Comparison of ENCODE assay signal across 9 mouse cellular contexts in genomic region chr11:48776664-48777063, GRCm38 (mm10). TPM values are rescaled to one million over a fixed set of nuclear protein-coding genes. Genes with fewer than 3 reads are reported as not detected.
DNase-seq lines count a peak whose midpoint lies in the region; ATAC-seq and TF ChIP-seq lines count a peak whose summit lies in the region.
"Had no signal": no experiment of that assay in that cellular context is flagged by ENCODE, and none has a peak within 500 bp of the region (broad histone marks: within the 10 kb centered on the region; RNA-seq: fewer than 3 reads in every experiment).

No protein-coding gene starts in this region.

- peak; percentile 50 for TF ChIP-seq RAD21 in MEL (IDR thresholded peaks at IDR 0.05; ENCODE audit: low read depth, low read length)

- no peaks in the 10 kb centered on the region for H3K27me3 ChIP-seq in embryonic facial prominence, embryonic 11.5 days (ENCODE audit: control insufficient read depth, insufficient read depth, low read length)
- no peaks in the 10 kb centered on the region for H3K27me3 ChIP-seq in embryonic facial prominence, embryonic 10.5 days (replicated peaks; ENCODE audit: low read depth, poor library complexity, severe bottlenecking)
- no peaks in the 10 kb centered on the region for H3K27me3 ChIP-seq in MEL (ENCODE audit: control insufficient read depth in 1 of 2, insufficient read depth in 2 of 2, low read length in 2 of 2)
- H3K27me3 ChIP-seq in forebrain, embryonic 16.5 days (replicated peaks; ENCODE audit: control insufficient read depth, insufficient read depth, low read length), result no peaks in the 10 kb centered on the region
- H3K27me3 ChIP-seq in limb, embryonic 10.5 days (ENCODE audit: low read depth, poor library complexity, severe bottlenecking), result no peaks in the 10 kb centered on the region
- H3K27me3 ChIP-seq: lung, embryonic 15.5 days had no signal

- H3K4me3 ChIP-seq in embryonic facial prominence, embryonic 11.5 days (ENCODE audit: low read depth, low read length), result no peak overlapping the region
- no peak overlapping the region for H3K4me3 ChIP-seq in embryonic facial prominence, embryonic 10.5 days
- H3K4me3 ChIP-seq in lung, adult 2 months (replicated peaks; ENCODE audit: extremely low read depth, low read depth, low read length), result no peak overlapping the region
- peak overlapping the region; percentile 73 to 92; a peak in 3 of 4 replicates for H3K4me3 ChIP-seq in MEL (ENCODE audit: control insufficient read depth in 1 of 2, insufficient read depth in 1 of 2, low read depth in 2 of 2, low read length in 2 of 2)
- H3K4me3 ChIP-seq in forebrain, embryonic 16.5 days (replicated peaks; ENCODE audit: low read length), result no peak overlapping the region
- H3K4me3 ChIP-seq in limb, embryonic 10.5 days, result no peak overlapping the region
- H3K4me3 ChIP-seq: lung, embryonic 15.5 days had no signal

- no peaks in the 10 kb centered on the region for H3K4me1 ChIP-seq in embryonic facial prominence, embryonic 11.5 days (ENCODE audit: control insufficient read depth, insufficient read depth, low read length)
- no peaks in the 10 kb centered on the region for H3K4me1 ChIP-seq in embryonic facial prominence, embryonic 10.5 days
- H3K4me1 ChIP-seq in lung, adult 2 months (ENCODE audit: control insufficient read depth, insufficient read depth, low read length), result no peaks in the 10 kb centered on the region
- peaks cover 12 to 26% of the 10 kb centered on the region in 2 experiments for H3K4me1 ChIP-seq in MEL (ENCODE audit: control insufficient read depth in 1 of 2, insufficient read depth in 2 of 2, low read length in 2 of 2)
- H3K4me1 ChIP-seq in forebrain, embryonic 16.5 days (replicated peaks; ENCODE audit: control insufficient read depth, insufficient read depth, low read length), result peaks cover 4% of the 10 kb centered on the region
- H3K4me1 ChIP-seq in limb, embryonic 10.5 days, result peaks cover 4% of the 10 kb centered on the region; the same call in 1 of the 2 replicates
- H3K4me1 ChIP-seq: lung, embryonic 15.5 days had no signal

- H3K36me3 ChIP-seq in embryonic facial prominence, embryonic 11.5 days (replicated peaks; ENCODE audit: control insufficient read depth, insufficient read depth, low read depth, low read length), result no peaks in the 10 kb centered on the region
- H3K36me3 ChIP-seq in embryonic facial prominence, embryonic 10.5 days (replicated peaks), result no peaks in the 10 kb centered on the region
- peaks cover 0 to 4% of the 10 kb centered on the region in 2 experiments; a peak in 2 of 4 replicates for H3K36me3 ChIP-seq in MEL (ENCODE audit: control insufficient read depth in 1 of 2, insufficient read depth in 2 of 2, low read length in 2 of 2)
- no peaks in the 10 kb centered on the region for H3K36me3 ChIP-seq in forebrain, embryonic 16.5 days (ENCODE audit: control insufficient read depth, insufficient read depth)
- H3K36me3 ChIP-seq in limb, embryonic 10.5 days, result no peaks in the 10 kb centered on the region
- H3K36me3 ChIP-seq: lung, embryonic 15.5 days had no signal

- TF ChIP-seq CTCF in lung, adult 2 months (IDR thresholded peaks at IDR 0.05; ENCODE audit: insufficient read depth, low read length), result 0 out of 2 replicates have a peak, but pooled peaks have one; percentile 10
- TF ChIP-seq CTCF in MEL (IDR thresholded peaks at IDR 0.05 in 2 of 3, conservative IDR thresholded peaks at IDR 0.05 in 1 of 3; ENCODE audit: control insufficient read depth in 1 of 3, insufficient read depth in 1 of 3, low read depth in 2 of 3, low read length in 3 of 3, poor library complexity in 1 of 3, severe bottlenecking in 1 of 3), result peak; percentile 87 to 98 (median 97)

- H3K9ac ChIP-seq in embryonic facial prominence, embryonic 11.5 days (replicated peaks; ENCODE audit: low read length), result no peak overlapping the region
- no peak overlapping the region for H3K9ac ChIP-seq in MEL (ENCODE audit: control insufficient read depth, low read depth, low read length, poor library complexity, severe bottlenecking)
- no peak overlapping the region for H3K9ac ChIP-seq in forebrain, embryonic 16.5 days (replicated peaks; ENCODE audit: low read depth, low read length)
- H3K9ac ChIP-seq: lung, embryonic 15.5 days had no signal

- no peak for DNase-seq in embryonic facial prominence, embryonic 11.5 days (ENCODE audit: low spot score)
- no peak for DNase-seq in embryonic facial prominence, embryonic 10.5 days (ENCODE audit: low spot score)
- DNase-seq in lung, adult 2 months, result no peak
- no peak for DNase-seq in lung, postnatal 36 days
- peak; percentile 91 for DNase-seq in MEL (ENCODE audit: low read depth, low spot score)
- no peak for DNase-seq in limb, embryonic 10.5 days (ENCODE audit: low spot score)

- H3K79me2 ChIP-seq in MEL (ENCODE audit: control insufficient read depth, insufficient read depth, low read length, poor library complexity), result no peaks in the 10 kb centered on the region

- no peak for TF ChIP-seq EP300 in MEL (IDR thresholded peaks at IDR 0.05; ENCODE audit: low read depth in 1 of 2, low read length in 2 of 2)

- H3K9me3 ChIP-seq in embryonic facial prominence, embryonic 11.5 days (replicated peaks; ENCODE audit: control insufficient read depth, low read length), result no peaks in the 10 kb centered on the region
- no peaks in the 10 kb centered on the region for H3K9me3 ChIP-seq in embryonic facial prominence, embryonic 10.5 days
- no peaks in the 10 kb centered on the region for H3K9me3 ChIP-seq in MEL (replicated peaks; ENCODE audit: insufficient read depth, low read length)
- H3K9me3 ChIP-seq in forebrain, embryonic 16.5 days (ENCODE audit: control insufficient read depth, low read length), result no peaks in the 10 kb centered on the region
- H3K9me3 ChIP-seq in limb, embryonic 10.5 days (replicated peaks), result no peaks in the 10 kb centered on the region
- H3K9me3 ChIP-seq: lung, embryonic 15.5 days had no signal

- no peak overlapping the region for H3K4me2 ChIP-seq in embryonic facial prominence, embryonic 11.5 days (ENCODE audit: low read depth, low read length)
- H3K4me2 ChIP-seq in forebrain, embryonic 16.5 days (ENCODE audit: low read length), result no peak overlapping the region
- H3K4me2 ChIP-seq: lung, embryonic 15.5 days had no signal

- WGBS in embryonic facial prominence, embryonic 11.5 days, result 42% methylated on average over 9 of the region's 9 CpGs
- 42% methylated on average over 9 of the region's 9 CpGs for WGBS in embryonic facial prominence, embryonic 10.5 days
- 39% methylated on average over 9 of the region's 9 CpGs for WGBS in lung, adult 2 months
- WGBS in forebrain, embryonic 16.5 days, result 46% methylated on average over 9 of the region's 9 CpGs
- 40% methylated on average over 9 of the region's 9 CpGs for WGBS in limb, embryonic 10.5 days

- H3K27ac ChIP-seq in embryonic facial prominence, embryonic 11.5 days (replicated peaks; ENCODE audit: low read depth, low read length), result no peak overlapping the region
- H3K27ac ChIP-seq in embryonic facial prominence, embryonic 10.5 days (replicated peaks), result no peak overlapping the region
- H3K27ac ChIP-seq in MEL (ENCODE audit: control insufficient read depth, low read depth, low read length), result no peak overlapping the region
- H3K27ac ChIP-seq in forebrain, embryonic 16.5 days (ENCODE audit: low read length), result no peak overlapping the region
- H3K27ac ChIP-seq in limb, embryonic 10.5 days, result no peak overlapping the region
- H3K27ac ChIP-seq: lung, embryonic 15.5 days had no signal

- 0 out of 2 replicates have a peak, but pooled peaks have one; percentile 10 for ATAC-seq in embryonic facial prominence, embryonic 11.5 days (replicated peaks; ENCODE audit: insufficient number of reproducible peaks, low FRiP score, low TSS enrichment, low read depth)
- peak; percentile 65 for ATAC-seq in megakaryocyte progenitor cell, adult 5-6 weeks (replicated peaks; ENCODE audit: poor library complexity)
- ATAC-seq in forebrain, embryonic 16.5 days, result no peak

- TF ChIP-seq POLR2A in lung, adult 2 months (IDR thresholded peaks at IDR 0.05; ENCODE audit: borderline replicate concordance, extremely low read depth, low read depth, low read length), result no peak
- TF ChIP-seq POLR2A in MEL (IDR thresholded peaks at IDR 0.05; ENCODE audit: control insufficient read depth in 1 of 2, insufficient read depth in 1 of 2, low read depth in 1 of 2, low read length in 2 of 2, poor library complexity in 1 of 2), result no peak

RNA-seq across cellular contexts. Expression of gene Rack1, which starts 23.5 kb away (rescaled TPM):
- polyA plus RNA-seq in embryonic facial prominence, embryonic 11.5 days (2014; fragmentation: Nextera tagmentation; extraction: Ambion mirVana), result 755 and 775 TPM in 2 replicates
- 838 and 844 TPM in 2 replicates for polyA plus RNA-seq in embryonic facial prominence, embryonic 10.5 days (2016; fragmentation: Nextera tagmentation; extraction: Ambion mirVana)
- 1,286 and 1,489 TPM in 2 replicates for polyA plus RNA-seq in lung, adult 2 months (2012; rRNA removed)
- 5,378 and 5,815 TPM in 2 replicates for total RNA-seq in MEL (2012; rRNA removed)
- 1,000 to 10,000 TPM in 1 of 2 experiments, 100 to 1,000 TPM in 1; 376 to 4,421 TPM for polyA plus RNA-seq in MEL (2012; ENCODE audit: insufficient read depth in 1 of 2, insufficient read length in 2 of 2, low read depth in 1 of 2, low replicate concordance in 2 of 2, missing spikeins in 1 of 2)
- total RNA-seq in megakaryocyte progenitor cell, adult 5-6 weeks (2015), result 3,057 and 3,071 TPM in 2 replicates
- total RNA-seq in megakaryocyte progenitor cell, adult 5-6 weeks (2017), result 1,485 and 1,729 TPM in 2 replicates
- 451 and 473 TPM in 2 replicates for polyA plus RNA-seq in forebrain, embryonic 16.5 days (2015; fragmentation: Nextera tagmentation; extraction: Ambion mirVana)
- polyA plus RNA-seq in limb, embryonic 10.5 days (2016; fragmentation: Nextera tagmentation; extraction: Ambion mirVana), result 818 and 973 TPM in 2 replicates

RNA-seq across cellular contexts. Expression of gene Trim41, which starts 40.5 kb away (rescaled TPM):
- 3.2 and 3.8 TPM in 2 replicates for polyA plus RNA-seq in embryonic facial prominence, embryonic 11.5 days (2014; fragmentation: Nextera tagmentation; extraction: Ambion mirVana)
- 4.2 and 4.6 TPM in 2 replicates for polyA plus RNA-seq in embryonic facial prominence, embryonic 10.5 days (2016; fragmentation: Nextera tagmentation; extraction: Ambion mirVana)
- polyA plus RNA-seq in lung, adult 2 months (2012; rRNA removed), result 28.9 and 32.4 TPM in 2 replicates
- total RNA-seq in MEL (2012; rRNA removed), result 31.6 and 37.0 TPM in 2 replicates
- 10 to 100 TPM; 56.4 to 76.3 TPM for polyA plus RNA-seq in MEL (2012; ENCODE audit: insufficient read depth in 1 of 2, insufficient read length in 2 of 2, low read depth in 1 of 2, low replicate concordance in 2 of 2, missing spikeins in 1 of 2)
- 11.7 and 12.6 TPM in 2 replicates for total RNA-seq in megakaryocyte progenitor cell, adult 5-6 weeks (2015)
- 63.3 and 72.7 TPM in 2 replicates for total RNA-seq in megakaryocyte progenitor cell, adult 5-6 weeks (2017)
- 7.2 and 7.6 TPM in 2 replicates for polyA plus RNA-seq in forebrain, embryonic 16.5 days (2015; fragmentation: Nextera tagmentation; extraction: Ambion mirVana)
- polyA plus RNA-seq in limb, embryonic 10.5 days (2016; fragmentation: Nextera tagmentation; extraction: Ambion mirVana), result 4.2 and 6.1 TPM in 2 replicates

RNA-seq across cellular contexts. Expression of gene Trim7, which starts 49.3 kb away (rescaled TPM):
- polyA plus RNA-seq in embryonic facial prominence, embryonic 11.5 days (2014; fragmentation: Nextera tagmentation; extraction: Ambion mirVana), result 0.27 and 0.33 TPM in 2 replicates
- polyA plus RNA-seq in embryonic facial prominence, embryonic 10.5 days (2016; fragmentation: Nextera tagmentation; extraction: Ambion mirVana), result 0.14 and 0.16 TPM in 2 replicates
- polyA plus RNA-seq in lung, adult 2 months (2012; rRNA removed), result 7.8 and 11.6 TPM in 2 replicates
- total RNA-seq in MEL (2012; rRNA removed), result 0.72 and 0.81 TPM in 2 replicates
- 1 to 10 TPM in 1 of 2 experiments, not detected in 1; 1.3 TPM for polyA plus RNA-seq in MEL (2012; ENCODE audit: insufficient read depth in 1 of 2, insufficient read length in 2 of 2, low read depth in 1 of 2, low replicate concordance in 2 of 2, missing spikeins in 1 of 2)
- 0.12 and 0.32 TPM in 2 replicates for total RNA-seq in megakaryocyte progenitor cell, adult 5-6 weeks (2015)
- 0.51 and 3.5 TPM in 2 replicates for total RNA-seq in megakaryocyte progenitor cell, adult 5-6 weeks (2017)
- 1.4 and 2.0 TPM in 2 replicates for polyA plus RNA-seq in forebrain, embryonic 16.5 days (2015; fragmentation: Nextera tagmentation; extraction: Ambion mirVana)
- polyA plus RNA-seq in limb, embryonic 10.5 days (2016; fragmentation: Nextera tagmentation; extraction: Ambion mirVana), result 0.70 TPM in 1 of 2 replicates, not detected in the other

RNA-seq across cellular contexts. Expression of gene Gm12184, which starts 49.8 kb away (rescaled TPM):
- 7.7 and 14.0 TPM in 2 replicates for polyA plus RNA-seq in embryonic facial prominence, embryonic 11.5 days (2014; fragmentation: Nextera tagmentation; extraction: Ambion mirVana)
- polyA plus RNA-seq in embryonic facial prominence, embryonic 10.5 days (2016; fragmentation: Nextera tagmentation; extraction: Ambion mirVana), result 3.0 and 5.7 TPM in 2 replicates
- 5.3 TPM in 2 replicates for polyA plus RNA-seq in lung, adult 2 months (2012; rRNA removed)
- total RNA-seq in MEL (2012; rRNA removed), result 7.1 and 10.9 TPM in 2 replicates
- polyA plus RNA-seq in MEL (2012; ENCODE audit: insufficient read depth in 1 of 2, insufficient read length in 2 of 2, low read depth in 1 of 2, low replicate concordance in 2 of 2, missing spikeins in 1 of 2), result 10 to 100 TPM in 1 of 2 experiments, not detected in 1; 15.3 TPM
- 4.6 and 6.8 TPM in 2 replicates for total RNA-seq in megakaryocyte progenitor cell, adult 5-6 weeks (2015)
- 14.6 and 22.1 TPM in 2 replicates for total RNA-seq in megakaryocyte progenitor cell, adult 5-6 weeks (2017)
- 2.8 and 3.9 TPM in 2 replicates for polyA plus RNA-seq in forebrain, embryonic 16.5 days (2015; fragmentation: Nextera tagmentation; extraction: Ambion mirVana)
- 2.9 and 5.1 TPM in 2 replicates for polyA plus RNA-seq in limb, embryonic 10.5 days (2016; fragmentation: Nextera tagmentation; extraction: Ambion mirVana)

Comparison
In these comparisons a context has a peak if more than half of its experiments do, and no peak if none do; other contexts are left out.
1. H3K4me3 ChIP-seq: peak in MEL (2 of 2); none in embryonic facial prominence, embryonic 11.5 days (single experiment), embryonic facial prominence, embryonic 10.5 days (single experiment), lung, adult 2 months (single experiment), forebrain, embryonic 16.5 days (single experiment) and limb, embryonic 10.5 days (single experiment).